Mouse (Mus musculus): Measurements from ENCODE around the gene Rprd1b.

- no peak for TF ChIP-seq CTCF (IDR thresholded peaks at IDR 0.05; ENCODE audit: extremely low read depth, insufficient read length, insufficient replicate concordance, low read depth, low read length)
- TF ChIP-seq POLR2A (IDR thresholded peaks at IDR 0.05; ENCODE audit: low read depth, low read length), result no peak
These were observed 104.8 kb downstream of the Rprd1b start for GRCm38 (mm10) chr2:158133050-158133449.

Measured in small intestine, adult 2 months (tissue).